Mouse (Mus musculus): ENCODE results near the gene Mthfd1l.

DNA sequence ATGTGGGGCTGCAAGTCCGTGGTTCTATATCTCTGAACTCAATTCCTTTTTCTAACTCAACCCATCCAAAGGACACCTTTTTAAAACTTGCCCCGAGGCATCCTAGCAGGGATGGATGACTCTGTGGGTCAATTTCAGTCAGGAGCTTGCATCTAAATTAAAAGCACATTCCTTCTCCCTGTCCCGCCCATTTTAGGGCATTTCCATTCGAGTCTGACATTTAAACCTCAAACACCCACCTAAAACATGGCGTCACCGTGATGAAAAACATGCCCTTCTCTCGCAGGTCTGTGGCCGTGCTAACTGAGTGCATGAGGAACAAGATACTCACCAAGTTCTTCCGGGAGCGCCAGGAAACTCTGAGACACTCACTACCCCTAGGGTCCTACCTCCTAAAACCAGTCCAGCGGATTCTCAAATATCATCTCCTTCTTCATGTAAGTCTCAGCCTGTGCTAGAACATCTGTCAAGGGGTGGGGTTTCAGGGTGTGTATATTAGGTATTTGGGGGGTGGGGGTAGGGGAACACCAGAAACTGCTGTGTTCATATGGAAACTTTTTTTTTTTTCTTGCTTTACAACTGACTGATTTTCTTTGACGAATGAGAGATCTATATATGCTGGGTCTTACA lies 39.5 kb upstream of the Mthfd1l start:
- TF ChIP-seq CTCF (IDR thresholded peaks at IDR 0.05; ENCODE audit: low read depth) (no peak), EP300 (IDR thresholded peaks at IDR 0.05; ENCODE audit: low read depth) (no peak)
